Mouse (Mus musculus) bone marrow, adult 2 months (tissue): ENCODE results near the gene Cdcp2. TPM values are rescaled to one million over a fixed set of nuclear protein-coding genes. Genes with fewer than 3 reads are reported as not detected.

Experiments
- H3K27ac ChIP-seq: fragments of 200-500 bp; 2 replicates; pipeline ENCODE4 v1.5.1; 2012; ENCODE audit warnings: low read depth, mild to moderate bottlenecking, control low read depth, inconsistent platforms, low read length; ENCODE audit not compliant: control insufficient read depth, poor library complexity, insufficient read depth
- H3K4me1 ChIP-seq: fragments of 200-500 bp; 2 replicates; pipeline ENCODE4 v1.6.1; 2011; ENCODE audit warnings: low read length; ENCODE audit not compliant: control insufficient read depth, insufficient read depth
- H3K4me3 ChIP-seq: fragments of 200-500 bp; replicated peaks from 2 replicates; pipeline ENCODE3; 2011; ENCODE audit warnings: mild to moderate bottlenecking, low read depth, low read length, control low read depth; ENCODE audit not compliant: control insufficient read depth
- CTCF ChIP-seq: fragments of 200-500 bp; IDR thresholded peaks from 2 replicates; pipeline ENCODE4 v1.5.1; 2011; ENCODE audit warnings: low read length, control low read depth; ENCODE audit not compliant: control insufficient read depth, insufficient read depth
- POLR2A ChIP-seq: fragments of 200-500 bp; IDR thresholded peaks from 2 replicates; pipeline ENCODE4 v1.6.1; 2011; ENCODE audit warnings: low read depth, mild to moderate bottlenecking, control low read depth, low read length, borderline replicate concordance; ENCODE audit not compliant: control insufficient read depth
- whole genome bisulfite sequencing: fragments of 180-500 bp; shearing (Covaris S2); methylation state at CpG from one replicate; pipeline ENCODE4 v1.1.7; 2018; 5-methylcytosine and 5-hydroxymethylcytosine counted together
- polyA plus RNA-seq: library from polyadenylated mRNA; stranded (reverse); fragments of >200 nt; gene quantifications from 2 replicates; pipeline ENCODE4 v1.2.4, GENCODE M21; 2011; ENCODE audit warnings: low replicate concordance; ENCODE audit not compliant: missing spikeins, insufficient read depth, insufficient read length

Gene Cdcp2
- polyA plus RNA-seq, 1 experiment = not detected

GRCm38 (mm10) chr4:107156983-107157401 is 60.3 kb downstream of the Cdcp2 start:
- Histone ChIP-seq H3K27ac (no peak overlapping the region), H3K4me3 (no peak overlapping the region), H3K4me1 (no peaks in the 10 kb centered on the region)
- no peak for TF ChIP-seq CTCF
- TF ChIP-seq POLR2A = no peak
- 95% methylated on average over 4 of the region's 4 CpGs for WGBS

- WGBS = 85% methylated on average over 11 of the region's 11 CpGs
- no peak for TF ChIP-seq CTCF
- no peak overlapping the region for H3K27ac ChIP-seq
- no peak overlapping the region for H3K4me3 ChIP-seq
- no peaks in the 10 kb centered on the region for H3K4me1 ChIP-seq
These were observed 62.6 kb downstream of the Cdcp2 start for GRCm38 (mm10) chr4:107159166-107159773.

- TF ChIP-seq CTCF (no peak), POLR2A (no peak)
- WGBS = 75% methylated on average over 8 of the region's 8 CpGs
- Histone ChIP-seq H3K27ac (no peak overlapping the region), H3K4me1 (no peaks in the 10 kb centered on the region), H3K4me3 (no peak overlapping the region)
These were observed 63.5 kb downstream of the Cdcp2 start for GRCm38 (mm10) chr4:107160181-107160580.

Other genes with a start within 250 kb of the Cdcp2 start
- 84.3 and 112 TPM in 2 replicates for gene Ssbp3, start 186.2 kb upstream of the Cdcp2 start, polyA plus RNA-seq
- gene Mrpl37, start 30.0 kb upstream of the Cdcp2 start, polyA plus RNA-seq = 37.4 and 40.1 TPM in 2 replicates
- gene Cyb5rl, start 29.9 kb upstream of the Cdcp2 start, polyA plus RNA-seq = 1.5 and 4.7 TPM in 2 replicates
- 30.6 and 44.6 TPM in 2 replicates for gene Tmem59, start 81.5 kb downstream of the Cdcp2 start, polyA plus RNA-seq
- gene Tceanc2, start 82.2 kb downstream of the Cdcp2 start, polyA plus RNA-seq = 26.5 and 33.5 TPM in 2 replicates
- not detected in 2 replicates for gene Ldlrad1, start 112.3 kb downstream of the Cdcp2 start, polyA plus RNA-seq
- 5.9 and 16.0 TPM in 2 replicates for gene Lrrc42, start 156.6 kb downstream of the Cdcp2 start, polyA plus RNA-seq
- gene Hspb11, start 156.7 kb downstream of the Cdcp2 start, polyA plus RNA-seq = 2.7 and 4.1 TPM in 2 replicates
- 0.90 TPM in 1 of 2 replicates, not detected in the other for gene Dio1, start 210.3 kb downstream of the Cdcp2 start, polyA plus RNA-seq
- 24.4 and 55.6 TPM in 2 replicates for gene Yipf1, start 217.5 kb downstream of the Cdcp2 start, polyA plus RNA-seq